Mouse (Mus musculus) CH12.LX (cell line): ENCODE results near the gene Car4.

Source experiments
- CHD2 ChIP-seq: IDR thresholded peaks from 2 replicates; pipeline ENCODE4 v1.6.1; 2011; ENCODE audit warnings: low read length, improper control_type of control experiment
- CTCF ChIP-seq, 2 experiments: IDR thresholded peaks in 1 of 2; conservative IDR thresholded peaks in 1 of 2; 2 replicates each; pipeline ENCODE4 v1.5.1; 2011 to 2012; ENCODE audit warnings: low read depth in 2 of 2, low read length in 2 of 2, improper control_type of control experiment in 1 of 2, inconsistent platforms in 1 of 2, mild to moderate bottlenecking in 1 of 2, moderate library complexity in 1 of 2
- ELF1 ChIP-seq: IDR thresholded peaks from 2 replicates; pipeline ENCODE4 v1.6.1; 2014; ENCODE audit warnings: low read depth, mild to moderate bottlenecking, inconsistent platforms, low read length, improper control_type of control experiment
- JUN ChIP-seq: IDR thresholded peaks from 2 replicates; pipeline ENCODE4 v1.6.1; 2011; ENCODE audit warnings: low read depth, mild to moderate bottlenecking, low read length, improper control_type of control experiment, moderate library complexity; ENCODE audit not compliant: insufficient read depth
- JUND ChIP-seq: conservative IDR thresholded peaks from 2 replicates; pipeline ENCODE4 v1.6.1; 2011; ENCODE audit warnings: low read depth, low read length, improper control_type of control experiment
- MAFK ChIP-seq: IDR thresholded peaks from 2 replicates; pipeline ENCODE4 v1.6.1; 2011; ENCODE audit warnings: low read length, improper control_type of control experiment; ENCODE audit not compliant: insufficient replicate concordance
- POLR2A ChIP-seq: IDR thresholded peaks from 2 replicates; pipeline ENCODE4 v1.6.1; 2011; ENCODE audit warnings: low read depth, mild to moderate bottlenecking, improper control_type of control experiment, low read length
- SIN3A ChIP-seq: IDR thresholded peaks from 2 replicates; pipeline ENCODE4 v1.6.1; 2012; ENCODE audit warnings: low read length, improper control_type of control experiment, inconsistent platforms
- USF2 ChIP-seq: conservative IDR thresholded peaks from 2 replicates; pipeline ENCODE4 v1.6.1; 2011; ENCODE audit warnings: low read depth, low read length, improper control_type of control experiment

DNA sequence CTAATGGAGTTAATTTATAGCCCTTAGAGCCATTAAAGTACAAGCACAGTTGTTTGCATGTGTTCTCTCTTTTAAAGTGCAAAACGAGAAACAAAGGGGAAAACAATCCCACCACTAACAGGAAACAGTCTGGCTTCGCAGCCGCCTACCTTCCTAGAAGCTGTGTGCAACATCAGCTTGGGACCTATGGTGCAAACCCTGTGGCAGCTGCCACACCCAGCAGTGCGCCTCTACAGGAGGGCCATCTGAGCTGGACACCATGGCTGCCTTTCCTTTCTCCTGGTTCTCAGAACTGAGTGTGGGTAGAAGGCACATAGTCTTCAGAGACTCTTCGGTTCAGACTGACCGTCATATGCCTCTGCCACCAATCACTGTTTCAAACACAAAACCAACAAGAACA, 27.8 kb downstream of the Car4 start:
- TF ChIP-seq USF2 (no peak), JUND (no peak), JUN (no peak), SIN3A (no peak), POLR2A (no peak), CTCF (conservative IDR thresholded peaks at IDR 0.05 in 1 of 2, IDR thresholded peaks at IDR 0.05 in 1 of 2; ENCODE audit: low read depth in 2 of 2, low read length in 2 of 2) (no peak), CHD2 (no peak), ELF1 (no peak), MAFK (no peak)
